Mouse (Mus musculus) intestine, embryonic 16.5 days (tissue): ENCODE results near the gene Dlg4. TPM values are rescaled to one million over a fixed set of nuclear protein-coding genes. Genes with fewer than 3 reads are reported as not detected.

Experiments used
- microRNA counts: library from miRNA; unstranded; fragments of <30 nt; microRNA quantifications from one replicate; lab custom pipeline; 2016
- microRNA-seq: library from miRNA; unstranded; fragments of <30 nt; microRNA quantifications from one replicate; pipeline ENCODE4, GENCODE M21; 2016
- polyA plus RNA-seq: library from polyadenylated mRNA; unstranded; fragments of >200 nt; fragmentation: Nextera tagmentation; extraction: Ambion mirVana; gene quantifications from 2 replicates; pipeline ENCODE4 v1.2.1, GENCODE M21; 2015

The Dlg4 gene
- polyA plus RNA-seq, 1 experiment from 2014 or later = 6.1 TPM

MicroRNA genes within 50 kb of the gene (microRNA counts, 519-probe panel; counts per million panel counts)
- 35.7 counts per million for microRNA mmu-miR-324-3p (lab: Ali Mortazavi, UCI)
- microRNA mmu-miR-324-5p (lab: Ali Mortazavi, UCI) = 2,796 counts per million, percentile 70 among the panel's probes with 10 or more counts

Small RNAs within 50 kb of the gene (microRNA-seq; reads per million reads assigned to microRNA genes)
- not detected for gene Gm44349
- gene Mir324 = 2,632 reads per million, percentile 82 among the genes with 10 or more reads in this experiment

Other genes with a start within 250 kb of the Dlg4 start
- gene Chrnb1, start 221.0 kb upstream of the Dlg4 start, polyA plus RNA-seq = 3.9 and 4.7 TPM in 2 replicates
- gene Fgf11, start 215.1 kb upstream of the Dlg4 start, polyA plus RNA-seq = 1.3 and 1.4 TPM in 2 replicates
- 34.6 and 42.7 TPM in 2 replicates for gene Tmem102, start 211.3 kb upstream of the Dlg4 start, polyA plus RNA-seq
- gene Gm39566, start 201.6 kb upstream of the Dlg4 start, polyA plus RNA-seq = not detected in 2 replicates
- not detected in 2 replicates for gene Spem2, start 198.5 kb upstream of the Dlg4 start, polyA plus RNA-seq
- 0.22 TPM in 1 of 2 replicates, not detected in the other for gene Spem1, start 194.8 kb upstream of the Dlg4 start, polyA plus RNA-seq
- gene Nlgn2, start 179.2 kb upstream of the Dlg4 start, polyA plus RNA-seq = 3.4 and 4.1 TPM in 2 replicates
- gene Tmem256, start 178.4 kb upstream of the Dlg4 start, polyA plus RNA-seq = 470 and 476 TPM in 2 replicates
- gene Plscr3, start 170.6 kb upstream of the Dlg4 start, polyA plus RNA-seq = 73.0 and 75.2 TPM in 2 replicates
- 20.5 and 23.5 TPM in 2 replicates for gene Tnk1, start 158.2 kb upstream of the Dlg4 start, polyA plus RNA-seq
- gene Tmem95, start 138.9 kb upstream of the Dlg4 start, polyA plus RNA-seq = not detected in 2 replicates
- gene Kctd11, start 135.5 kb upstream of the Dlg4 start, polyA plus RNA-seq = 5.5 and 6.2 TPM in 2 replicates
- gene Acap1, start 121.4 kb upstream of the Dlg4 start, polyA plus RNA-seq = 4.2 and 5.2 TPM in 2 replicates
- gene 2810408A11Rik, start 116.0 kb upstream of the Dlg4 start, polyA plus RNA-seq = 4.7 and 5.4 TPM in 2 replicates
- 7.1 and 10.1 TPM in 2 replicates for gene Neurl4, start 115.9 kb upstream of the Dlg4 start, polyA plus RNA-seq
- 60.0 and 63.8 TPM in 2 replicates for gene Gps2, start 103.1 kb upstream of the Dlg4 start, polyA plus RNA-seq
- 1,478 and 1,683 TPM in 2 replicates for gene Eif5a, start 95.0 kb upstream of the Dlg4 start, polyA plus RNA-seq
- gene Ybx2, start 81.1 kb upstream of the Dlg4 start, polyA plus RNA-seq = 1.3 and 2.1 TPM in 2 replicates
- gene Slc2a4, start 68.8 kb upstream of the Dlg4 start, polyA plus RNA-seq = 21.5 and 22.6 TPM in 2 replicates
- gene Cldn7, start 52.2 kb upstream of the Dlg4 start, polyA plus RNA-seq = 1,377 and 1,415 TPM in 2 replicates
- gene Ctdnep1, start 35.8 kb upstream of the Dlg4 start, polyA plus RNA-seq = 20.7 and 20.9 TPM in 2 replicates
- 92.6 and 106 TPM in 2 replicates for gene Elp5, start 34.4 kb upstream of the Dlg4 start, polyA plus RNA-seq
- 639 and 679 TPM in 2 replicates for gene Gabarap, start 25.8 kb upstream of the Dlg4 start, polyA plus RNA-seq
- 49.7 and 53.1 TPM in 2 replicates for gene Phf23, start 21.2 kb upstream of the Dlg4 start, polyA plus RNA-seq
- 23.8 and 26.0 TPM in 2 replicates for gene Dvl2, start 16.3 kb upstream of the Dlg4 start, polyA plus RNA-seq
- gene Acadvl, start 1.5 kb upstream of the Dlg4 start, polyA plus RNA-seq = 172 and 189 TPM in 2 replicates
- gene Asgr1, start 37.1 kb downstream of the Dlg4 start, polyA plus RNA-seq = 0.17 and 0.31 TPM in 2 replicates
- 0.44 and 0.57 TPM in 2 replicates for gene Asgr2, start 75.7 kb downstream of the Dlg4 start, polyA plus RNA-seq
- gene Mgl2, start 113.4 kb downstream of the Dlg4 start, polyA plus RNA-seq = 0.56 and 0.66 TPM in 2 replicates
- gene Clec10a, start 139.3 kb downstream of the Dlg4 start, polyA plus RNA-seq = 0.99 and 1.7 TPM in 2 replicates
- 2.7 TPM in 2 replicates for gene Slc16a11, start 195.8 kb downstream of the Dlg4 start, polyA plus RNA-seq
- gene Slc16a13, start 204.1 kb downstream of the Dlg4 start, polyA plus RNA-seq = 15.9 and 18.0 TPM in 2 replicates
- gene Bcl6b, start 212.9 kb downstream of the Dlg4 start, polyA plus RNA-seq = 10.3 and 10.4 TPM in 2 replicates
- gene 0610010K14Rik, start 221.0 kb downstream of the Dlg4 start, polyA plus RNA-seq = 118 and 129 TPM in 2 replicates
- gene Gm21988, start 222.9 kb downstream of the Dlg4 start, polyA plus RNA-seq = 9.9 and 10.7 TPM in 2 replicates
- gene Rnasek, start 222.9 kb downstream of the Dlg4 start, polyA plus RNA-seq = 269 and 308 TPM in 2 replicates
- gene Alox12, start 238.4 kb downstream of the Dlg4 start, polyA plus RNA-seq = 1.5 and 1.8 TPM in 2 replicates